Mouse (Mus musculus): Measurements from ENCODE around the gene Nploc4. TPM values are rescaled to one million over a fixed set of nuclear protein-coding genes. Genes with fewer than 3 reads are reported as not detected.
"Not testable (repeated sequence)": the region's sequence is repeated elsewhere in the genome, so short reads cannot be mapped to it uniquely, and the experiment has no call there.

Nploc4 gene
- polyA plus RNA-seq, 1 experiment = 63.2 TPM

GRCm38 (mm10) chr11:120350711-120351110 is 86.8 kb downstream of the Nploc4 start:
- TF ChIP-seq CTCF (IDR thresholded peaks at IDR 0.05; ENCODE audit: borderline replicate concordance, extremely low read depth, insufficient read depth, insufficient read length) = no peak
- no peak for TF ChIP-seq POLR2A (IDR thresholded peaks at IDR 0.05; ENCODE audit: borderline replicate concordance, extremely low read depth, insufficient read depth, insufficient read length, poor library complexity, severe bottlenecking)
- DNase-seq (ENCODE audit: low read depth) = no peak

DNA sequence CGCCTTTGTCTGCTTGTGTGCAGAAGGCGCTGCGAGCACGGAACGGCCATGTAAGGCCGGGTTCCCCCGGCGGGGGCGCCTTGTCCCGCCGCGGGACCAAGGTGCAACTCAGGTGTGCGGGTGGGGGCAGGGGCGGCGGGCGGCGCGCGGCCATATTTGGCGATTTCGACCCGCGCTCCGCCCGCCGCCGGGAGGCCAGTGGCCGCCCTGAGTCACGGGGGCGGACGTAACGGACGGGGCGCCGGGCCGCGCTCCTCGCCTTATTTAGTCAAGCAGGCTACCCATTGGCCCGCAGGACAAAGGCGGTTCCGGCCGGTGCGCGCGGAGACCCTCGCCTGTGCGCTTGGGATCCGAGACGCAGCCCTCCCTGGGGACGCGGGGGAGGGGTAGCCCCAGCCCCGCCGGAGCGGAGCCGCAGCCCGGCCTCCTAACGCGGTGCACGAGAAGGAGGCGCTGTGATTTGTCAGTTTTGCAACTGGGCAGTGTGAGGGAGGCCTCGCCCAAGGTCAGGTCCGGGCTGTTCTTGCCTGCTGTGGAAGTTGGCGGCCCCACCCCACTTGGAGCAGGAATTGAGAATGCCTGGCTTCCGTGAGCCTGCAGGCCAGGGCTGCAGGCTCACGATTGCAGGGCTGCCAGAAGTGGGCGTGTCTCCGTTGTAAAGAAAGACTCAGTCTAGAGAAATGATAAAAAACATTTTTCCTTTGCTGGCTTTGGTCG is 87.4 kb downstream of the Nploc4 start:
- peak; percentile 96 for DNase-seq (ENCODE audit: low read depth)
- TF ChIP-seq POLR2A (IDR thresholded peaks at IDR 0.05; ENCODE audit: borderline replicate concordance, extremely low read depth, insufficient read depth, insufficient read length, poor library complexity, severe bottlenecking) = peak; percentile 45
- TF ChIP-seq CTCF (IDR thresholded peaks at IDR 0.05; ENCODE audit: borderline replicate concordance, extremely low read depth, insufficient read depth, insufficient read length) = no peak

DNA sequence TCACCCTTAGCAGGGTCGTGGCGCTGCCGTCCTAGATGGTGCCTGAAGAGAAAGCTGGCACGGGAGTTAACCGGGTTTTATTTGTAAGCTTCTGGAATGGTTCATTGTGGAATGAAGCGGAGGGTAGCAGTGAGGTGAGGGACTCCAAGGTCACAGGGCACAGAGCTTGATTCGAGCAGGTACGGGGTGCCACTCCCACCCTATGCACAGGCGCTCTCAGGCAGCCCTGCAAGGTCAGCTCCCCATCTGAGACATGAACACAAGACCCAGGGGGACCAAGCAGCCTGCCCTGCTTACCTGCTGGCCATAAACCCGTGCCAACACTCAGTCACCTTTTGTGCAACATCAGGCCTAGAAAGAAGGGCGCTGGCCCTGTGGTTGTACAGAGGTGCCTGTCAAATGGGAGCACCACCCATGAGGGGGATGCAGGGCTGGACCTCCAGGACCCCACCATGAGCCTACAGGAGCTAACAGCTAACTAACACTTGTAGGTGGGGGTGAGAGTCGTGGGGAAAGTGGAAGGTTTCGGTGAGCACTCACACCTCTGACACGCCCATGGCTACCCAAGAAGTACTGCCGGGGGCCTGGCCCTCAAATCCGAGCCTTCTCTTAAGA is 88.0 kb downstream of the Nploc4 start:
- peak; percentile 70 for DNase-seq (ENCODE audit: low read depth)
- TF ChIP-seq POLR2A (IDR thresholded peaks at IDR 0.05; ENCODE audit: borderline replicate concordance, extremely low read depth, insufficient read depth, insufficient read length, poor library complexity, severe bottlenecking) (no peak), CTCF (IDR thresholded peaks at IDR 0.05; ENCODE audit: borderline replicate concordance, extremely low read depth, insufficient read depth, insufficient read length) (no peak)

DNA sequence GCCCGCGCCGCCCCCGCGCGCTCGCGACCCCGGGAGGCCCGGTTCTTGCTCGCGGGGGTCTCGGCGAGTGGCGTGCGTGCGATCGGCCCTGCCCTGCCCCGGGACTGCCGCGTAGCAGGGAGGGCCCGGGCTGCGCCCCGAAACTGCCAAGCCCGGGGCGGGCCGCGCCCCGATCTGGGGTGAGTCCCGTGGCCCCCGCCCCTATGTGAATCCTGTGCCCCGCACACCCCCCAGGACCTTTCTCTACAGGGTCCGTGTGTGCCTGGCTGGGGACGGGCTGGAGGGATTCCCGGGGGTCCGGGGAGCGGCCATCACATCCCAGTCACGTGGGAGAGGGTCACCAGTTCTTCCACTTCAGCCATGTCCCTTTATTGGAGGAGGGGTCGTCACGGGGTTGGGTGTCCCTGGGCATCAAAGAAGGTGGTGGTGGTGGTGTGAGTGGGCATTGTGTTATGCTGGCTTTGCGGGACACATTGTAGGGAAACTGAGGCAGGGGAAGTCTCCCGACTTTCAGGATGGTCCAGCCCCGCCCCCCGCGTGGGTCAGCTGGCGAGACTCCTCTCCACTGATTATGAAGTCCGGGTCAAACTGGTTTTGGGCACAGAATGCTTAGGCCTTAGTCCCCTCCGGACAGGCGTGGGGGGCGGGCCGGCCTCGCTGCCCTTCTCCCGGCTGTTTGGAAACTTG is 88.7 kb downstream of the Nploc4 start:
- DNase-seq (ENCODE audit: low read depth) = peak; percentile 85
- no peak; the same call in 1 of the 2 replicates for TF ChIP-seq POLR2A (IDR thresholded peaks at IDR 0.05; ENCODE audit: borderline replicate concordance, extremely low read depth, insufficient read depth, insufficient read length, poor library complexity, severe bottlenecking)

GRCm38 (mm10) chr11:120347791-120348683 is 89.5 kb downstream of the Nploc4 start, which contains the start of gene Actg1:
Gene Actg1, minus strand, starts transcription at chr11:120348542.
- TF ChIP-seq CTCF (IDR thresholded peaks at IDR 0.05; ENCODE audit: borderline replicate concordance, extremely low read depth, insufficient read depth, insufficient read length) (no peak), POLR2A (IDR thresholded peaks at IDR 0.05; ENCODE audit: borderline replicate concordance, extremely low read depth, insufficient read depth, insufficient read length, poor library complexity, severe bottlenecking) (peak; percentile 93)
- peak; percentile 94 for DNase-seq (ENCODE audit: low read depth)

- no peak for DNase-seq (ENCODE audit: low read depth)
- no peak for TF ChIP-seq POLR2A (IDR thresholded peaks at IDR 0.05; ENCODE audit: borderline replicate concordance, extremely low read depth, insufficient read depth, insufficient read length, poor library complexity, severe bottlenecking)
- TF ChIP-seq CTCF (IDR thresholded peaks at IDR 0.05; ENCODE audit: borderline replicate concordance, extremely low read depth, insufficient read depth, insufficient read length) = no peak
Observed at GRCm38 (mm10) chr11:120347301-120347700, 90.2 kb downstream of the Nploc4 start.

DNA sequence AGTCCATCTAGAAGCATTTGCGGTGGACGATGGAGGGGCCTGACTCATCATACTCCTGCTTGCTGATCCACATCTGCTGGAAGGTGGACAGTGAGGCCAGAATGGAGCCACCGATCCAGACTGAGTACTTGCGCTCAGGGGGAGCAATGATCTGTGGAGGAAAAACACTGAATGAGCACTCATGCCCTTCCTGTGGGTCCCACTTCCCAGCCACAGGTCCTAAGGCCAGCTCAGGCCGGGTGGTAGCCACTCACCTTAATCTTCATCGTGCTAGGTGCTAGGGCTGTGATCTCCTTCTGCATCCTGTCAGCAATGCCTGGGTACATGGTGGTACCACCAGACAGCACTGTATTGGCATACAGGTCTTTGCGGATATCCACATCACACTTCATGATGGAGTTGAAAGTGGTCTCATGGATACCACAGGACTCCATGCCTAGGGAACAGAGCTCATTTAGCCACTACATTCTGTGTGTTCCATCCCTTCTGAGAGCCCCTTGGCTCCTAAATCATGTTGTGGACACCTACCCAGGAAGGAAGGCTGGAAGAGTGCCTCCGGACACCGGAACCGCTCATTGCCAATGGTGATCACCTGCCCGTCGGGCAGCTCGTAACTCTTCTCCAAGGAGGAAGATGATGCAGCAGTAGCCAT is 91.0 kb downstream of the Nploc4 start:
- DNase-seq (ENCODE audit: low read depth) = not testable (repeated sequence)

DNA sequence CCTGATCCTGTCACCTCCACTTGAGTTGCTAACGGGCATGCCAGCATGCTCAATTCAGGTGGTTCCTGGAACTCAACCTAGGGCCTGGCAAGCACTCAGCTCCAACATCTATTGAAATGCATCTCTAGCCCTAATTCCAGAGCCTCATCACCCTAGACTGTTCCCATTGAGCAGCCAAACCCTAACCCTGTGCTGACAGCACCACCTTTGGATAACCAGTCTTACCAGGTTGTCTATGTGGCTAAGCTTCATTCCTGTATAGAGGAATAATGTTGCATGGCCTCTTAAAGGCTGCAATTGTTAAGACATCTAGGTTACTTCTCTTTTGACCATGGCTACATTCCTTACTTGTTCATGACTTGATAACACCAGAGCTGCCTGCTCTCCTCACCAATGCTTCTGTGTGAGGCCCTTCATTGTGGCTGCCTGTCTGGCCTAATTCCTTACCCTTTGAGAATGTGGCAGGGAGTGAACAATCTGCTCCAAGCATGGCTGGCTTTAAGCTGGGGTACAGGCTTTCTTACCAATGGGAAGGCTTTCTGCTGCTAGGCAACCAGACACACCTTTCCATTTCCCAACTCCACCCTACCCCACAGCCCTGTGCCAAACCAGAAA is 92.3 kb downstream of the Nploc4 start:
- no peak for DNase-seq (ENCODE audit: low read depth)
- TF ChIP-seq CTCF (IDR thresholded peaks at IDR 0.05; ENCODE audit: borderline replicate concordance, extremely low read depth, insufficient read depth, insufficient read length) = no peak
- no peak for TF ChIP-seq POLR2A (IDR thresholded peaks at IDR 0.05; ENCODE audit: borderline replicate concordance, extremely low read depth, insufficient read depth, insufficient read length, poor library complexity, severe bottlenecking)

- DNase-seq (ENCODE audit: low read depth) = no peak
Observed at GRCm38 (mm10) chr11:120344310-120344920, 93.1 kb downstream of the Nploc4 start.

More at GRCm38 (mm10) chr11:120344310-120344920, 93.1 kb downstream of the Nploc4 start:
- TF ChIP-seq POLR2A (IDR thresholded peaks at IDR 0.05; ENCODE audit: borderline replicate concordance, extremely low read depth, insufficient read depth, insufficient read length, poor library complexity, severe bottlenecking) = no peak
- TF ChIP-seq CTCF (IDR thresholded peaks at IDR 0.05; ENCODE audit: borderline replicate concordance, extremely low read depth, insufficient read depth, insufficient read length) = no peak

Measured in brain, embryonic 14.5 days (tissue).